Mouse (Mus musculus): ENCODE results near the gene Fuca1.
A peak's percentile ranks its signal among the peaks of the same experiment; 100 is the strongest.

DNA sequence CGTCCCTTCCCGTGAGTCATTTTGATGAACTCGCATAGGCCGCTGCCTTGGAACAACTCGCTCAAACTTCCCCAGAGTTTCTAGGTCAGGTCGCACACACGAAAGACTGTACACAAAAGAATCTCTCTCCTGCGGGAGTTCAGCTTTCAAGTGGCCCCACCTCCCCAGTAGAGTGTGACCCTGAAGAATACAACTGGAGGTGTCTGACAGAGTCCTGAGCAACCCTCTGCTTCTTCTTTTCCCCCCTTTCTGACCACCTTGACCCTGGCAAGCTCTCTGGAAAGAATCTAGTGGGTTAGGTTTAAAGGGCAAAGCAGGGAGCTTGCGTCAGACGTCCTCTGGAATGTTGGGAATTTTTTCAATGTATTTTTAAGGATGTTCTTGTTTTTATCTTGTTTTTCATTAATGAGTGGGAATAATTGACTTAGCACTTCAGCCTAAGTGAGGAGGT, 37.1 kb upstream of the Fuca1 start:
- no peak for TF ChIP-seq CTCF (IDR thresholded peaks at IDR 0.05; ENCODE audit: low read depth)
- TF ChIP-seq EP300 (IDR thresholded peaks at IDR 0.05; ENCODE audit: low read depth), result peak; percentile 26; the same call in 1 of the 2 replicates
